Mouse (Mus musculus) natural killer cell, adult 2 months (primary cell): ENCODE results near the gene Marc1.

ENCODE experiments used
- DNase-seq, 2 experiments: peaks; one replicate each; pipeline ENCODE4 v3.0.0; 2022; ENCODE audit warnings: low spot score in 2 of 2

Marc1 gene

DNA sequence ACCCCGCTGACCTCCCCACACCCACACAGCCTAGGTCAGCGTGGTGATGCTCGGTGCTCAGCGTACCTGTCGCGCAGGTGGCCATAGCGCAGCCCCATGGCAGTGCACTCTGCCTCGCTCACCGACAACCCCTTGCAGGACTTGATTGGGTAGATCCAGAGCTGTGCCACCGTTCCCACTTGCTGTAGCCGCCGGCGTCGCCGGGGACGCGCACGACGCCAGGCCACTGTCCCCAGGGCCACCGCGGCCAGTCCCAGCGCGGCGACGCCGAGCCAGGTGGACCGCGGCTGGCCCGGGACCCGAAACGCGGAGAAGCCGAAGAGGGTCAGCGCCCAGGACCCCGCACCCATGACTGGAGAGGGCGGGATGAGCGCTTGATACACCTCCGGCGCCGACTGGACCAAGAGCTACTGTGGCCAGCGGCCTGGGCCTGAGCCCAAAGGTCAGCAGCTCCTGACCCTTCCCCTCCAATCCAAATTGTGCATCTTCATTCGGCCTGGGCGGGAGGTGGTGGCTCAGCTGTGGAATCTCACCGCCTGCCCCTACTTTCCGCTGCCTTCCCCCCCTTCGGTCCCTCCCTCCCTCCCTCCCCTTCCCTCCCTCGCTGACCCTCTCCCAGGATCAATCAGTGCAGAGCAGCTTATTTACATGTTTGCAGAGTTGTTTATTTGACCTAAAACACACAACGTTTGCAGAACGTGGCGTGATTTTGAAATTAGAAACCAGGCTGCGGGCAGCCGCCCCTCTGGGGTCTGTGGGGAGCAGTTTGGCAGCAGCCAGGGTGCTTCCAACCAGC, at the start of gene Marc1:
Marc1 (minus strand) TSS at position 534 of the 796 bp plus-strand sequence.
- DNase-seq = no peak

DNA sequence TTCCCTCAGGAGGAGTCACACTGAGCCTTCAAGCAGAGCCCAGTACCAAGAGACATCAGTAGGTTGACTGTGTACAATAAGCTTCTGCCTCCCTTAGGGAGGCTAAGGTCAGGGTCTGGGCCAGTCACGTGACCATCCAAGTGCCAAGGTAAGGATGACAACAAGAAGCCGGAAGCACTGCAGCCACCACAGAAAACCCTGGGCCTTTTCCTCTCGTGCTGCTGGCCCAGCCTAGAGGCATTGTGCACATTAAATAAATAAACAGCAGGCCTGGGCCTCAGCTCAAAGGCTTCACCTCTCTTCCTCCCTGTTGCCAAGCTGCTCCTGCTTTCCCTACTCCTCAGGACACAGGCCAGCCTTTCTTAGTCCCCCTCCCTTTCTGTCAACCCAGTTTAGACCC, 49.2 kb upstream of the Marc1 start:
- DNase-seq = no peak

DNA sequence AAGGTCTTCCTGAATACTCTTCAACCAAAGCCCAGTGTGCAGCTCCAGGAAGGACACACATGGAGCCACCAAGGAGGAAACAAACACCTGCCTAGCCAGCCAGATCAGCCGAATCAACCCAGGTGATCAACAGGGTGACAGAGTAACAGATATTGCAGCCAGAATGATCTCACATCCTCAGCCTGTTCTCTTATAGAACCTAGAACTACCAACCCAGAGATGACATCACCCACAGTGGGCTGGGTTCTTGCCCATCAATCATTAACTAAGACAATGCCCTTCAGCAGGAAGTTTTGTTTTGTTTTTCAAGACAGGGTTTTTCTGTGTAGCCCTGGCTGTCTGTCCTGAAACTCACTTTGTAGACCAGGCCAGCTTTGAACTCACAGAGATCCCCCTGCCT, 47.1 kb upstream of the Marc1 start:
- DNase-seq = no peak

DNA sequence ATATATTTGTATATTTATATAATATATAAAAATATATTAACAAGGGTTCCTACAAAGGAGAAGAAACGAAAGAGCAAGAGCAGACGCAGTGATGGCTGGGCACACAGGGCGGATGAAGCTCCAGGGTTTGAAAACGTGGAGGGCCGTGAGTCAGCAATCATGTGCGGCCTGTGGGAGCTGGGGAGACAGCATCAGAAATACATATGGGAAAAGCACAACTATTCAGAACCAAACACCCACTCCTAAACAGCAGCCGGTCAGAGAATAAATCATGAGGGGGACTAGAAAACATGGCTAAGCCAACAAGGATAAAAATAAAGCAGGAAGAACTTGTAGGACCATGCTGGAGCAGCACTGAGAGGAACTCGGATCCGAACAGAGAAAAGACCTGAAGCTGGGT, 46.1 kb upstream of the Marc1 start:
- DNase-seq = no peak

DNA sequence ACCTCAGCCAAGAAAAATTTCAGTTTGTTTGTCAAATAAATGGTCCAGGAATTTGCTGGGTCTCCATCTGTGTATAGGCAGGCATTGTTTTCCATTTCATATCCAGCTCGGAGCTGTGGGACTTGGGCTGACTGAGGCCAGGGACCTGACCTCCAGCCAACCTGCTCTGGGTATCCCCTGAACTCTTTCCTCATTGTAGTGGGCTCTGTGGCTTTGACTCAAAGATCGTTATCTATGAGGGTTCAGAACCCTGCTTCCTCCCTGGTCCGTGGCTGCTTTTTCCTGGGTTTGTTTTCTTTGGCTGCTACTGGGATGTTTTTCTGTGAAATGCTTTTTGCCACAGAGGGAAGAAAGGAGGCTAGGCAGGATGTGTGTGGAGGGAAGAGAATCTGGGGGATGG, 42.8 kb upstream of the Marc1 start:
- peak in 1 of 2 experiments; percentile 18 for DNase-seq

DNA sequence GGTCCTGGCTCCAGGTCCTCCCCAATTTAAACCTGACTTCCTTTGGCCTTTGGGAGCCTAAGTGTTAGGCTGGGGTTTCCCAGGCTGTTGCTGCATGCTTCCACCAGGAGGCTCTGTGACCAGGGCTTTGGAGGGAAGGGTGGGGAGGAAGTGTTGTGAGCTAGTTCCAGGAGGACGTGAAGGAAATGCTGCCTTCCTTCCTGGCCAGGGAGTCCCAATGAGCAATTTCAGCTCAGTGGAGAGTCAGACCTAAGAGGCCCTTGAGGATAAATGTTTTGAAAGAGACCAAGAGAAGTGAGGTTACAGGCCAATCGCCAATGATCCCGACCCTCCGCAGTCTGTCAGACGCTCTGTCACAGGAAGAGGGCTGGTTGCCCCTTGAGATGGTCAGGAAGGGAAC, 42.2 kb upstream of the Marc1 start:
- DNase-seq = peak; percentile 50 to 59

DNA sequence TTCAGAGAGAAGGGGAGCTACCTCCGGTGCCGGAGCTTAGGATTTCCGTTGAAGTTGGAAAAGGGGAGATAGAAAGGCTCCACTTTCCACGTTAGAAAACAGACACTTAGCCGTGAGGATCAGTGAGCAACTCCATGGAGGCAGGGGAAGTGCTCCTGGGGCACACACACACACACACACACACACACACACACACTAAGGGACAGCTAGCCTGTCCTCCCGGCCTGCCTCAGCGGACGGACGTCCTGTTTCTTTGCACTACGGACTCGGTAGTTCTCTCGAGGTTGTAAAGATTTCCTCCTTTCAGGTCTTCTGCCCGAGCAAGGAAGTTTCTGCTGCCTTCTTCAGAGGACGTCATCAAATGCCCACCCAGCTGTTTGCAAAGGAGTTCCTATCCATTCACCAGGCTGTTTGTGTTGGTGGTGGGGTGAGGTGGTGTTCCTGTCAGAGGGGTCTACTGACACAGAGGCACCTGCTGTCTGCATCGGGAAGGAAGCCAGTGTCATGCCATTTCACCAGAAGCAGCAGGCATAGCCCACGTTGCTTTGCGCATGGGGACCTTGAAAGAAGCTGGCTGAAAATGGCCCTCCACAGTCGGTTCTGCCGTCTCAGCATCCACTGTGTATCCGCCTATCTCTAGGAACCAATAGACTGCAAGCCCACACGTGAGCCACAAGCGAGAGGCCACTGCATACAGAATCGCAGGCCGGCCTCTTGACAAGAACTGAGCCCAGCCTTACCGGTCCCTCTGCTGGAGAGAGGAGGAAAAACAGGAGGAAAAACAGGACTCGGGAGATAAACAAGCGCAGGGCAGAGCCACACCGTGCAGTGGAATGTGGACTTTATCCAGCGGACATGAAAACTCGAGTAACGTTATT, 40.9 kb upstream of the Marc1 start:
- peak; percentile 66 to 68 for DNase-seq

DNA sequence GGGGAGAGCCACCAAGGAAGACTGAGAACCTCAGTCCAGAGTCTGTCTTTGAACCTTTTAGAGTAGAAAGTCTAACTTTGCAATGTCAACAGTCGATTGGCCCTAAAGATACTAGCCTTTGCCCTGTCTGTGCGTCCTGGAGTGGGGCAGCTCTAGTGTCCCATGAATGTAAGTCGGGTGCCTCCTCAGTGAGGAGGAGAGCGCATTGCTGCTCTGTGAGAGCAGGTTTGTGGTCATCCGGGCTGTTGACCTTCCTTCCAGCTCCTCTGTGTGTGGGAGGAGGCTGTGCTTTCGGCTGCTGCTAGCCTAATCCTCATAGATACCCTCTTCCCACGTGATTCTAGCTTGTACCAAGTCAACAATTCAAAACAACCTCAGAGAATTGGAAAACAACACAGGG, 40.1 kb upstream of the Marc1 start:
- DNase-seq = peak in 1 of 2 experiments; percentile 5

DNA sequence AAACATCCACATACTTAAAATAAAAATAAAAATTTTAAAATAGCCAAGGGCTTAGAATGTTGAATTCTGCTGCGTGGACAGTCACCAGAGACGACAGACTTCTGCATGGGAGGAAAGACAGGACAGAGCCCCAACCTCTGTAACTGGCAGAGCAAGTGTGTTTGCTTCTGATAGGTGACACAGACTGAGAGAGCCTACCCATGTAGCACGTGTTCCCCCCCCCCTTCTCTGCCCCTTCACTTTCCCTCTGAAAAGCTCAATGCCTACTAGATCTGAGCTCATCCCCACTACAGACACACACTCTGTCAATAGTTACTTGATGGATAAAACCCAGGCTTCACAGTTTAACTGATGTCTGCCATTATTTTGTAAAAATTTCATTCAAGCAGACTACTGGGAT, 35.9 kb upstream of the Marc1 start:
- no peak for DNase-seq

DNA sequence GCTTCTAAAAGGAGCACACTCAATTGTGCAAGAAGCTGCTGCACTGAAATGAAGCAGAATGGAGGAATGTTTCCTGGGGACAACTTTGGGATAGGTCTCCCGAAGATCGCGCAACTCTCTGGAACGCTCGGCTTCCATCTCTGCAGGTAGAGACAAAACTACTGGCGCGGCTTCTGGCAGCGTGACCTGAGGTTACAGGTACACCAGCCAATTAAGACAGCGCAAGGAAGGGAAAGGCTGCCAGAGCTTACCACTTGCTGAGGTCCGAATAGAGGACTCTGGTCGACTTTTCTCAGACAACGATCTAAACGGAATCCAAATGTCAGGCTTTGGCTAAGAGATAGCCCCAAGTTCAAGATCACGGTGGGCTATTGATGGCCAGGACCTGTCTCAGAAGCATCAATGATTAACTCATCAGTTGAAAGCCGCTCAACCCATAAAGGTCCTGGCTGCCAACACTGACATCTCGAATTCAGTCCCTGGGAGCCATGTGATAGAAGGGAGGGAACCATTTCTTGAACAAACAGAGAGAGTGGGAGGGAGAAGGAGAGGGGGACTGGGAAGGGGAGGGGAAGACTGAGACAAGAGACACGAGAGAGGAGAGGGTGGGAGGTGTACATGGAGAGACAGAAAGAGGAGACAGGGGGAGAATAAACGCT, 35.1 kb upstream of the Marc1 start, which contains the start of gene Marc2:
Marc2 (minus strand) TSS at position 360 of the 659 bp plus-strand sequence.
- no peak for DNase-seq

DNA sequence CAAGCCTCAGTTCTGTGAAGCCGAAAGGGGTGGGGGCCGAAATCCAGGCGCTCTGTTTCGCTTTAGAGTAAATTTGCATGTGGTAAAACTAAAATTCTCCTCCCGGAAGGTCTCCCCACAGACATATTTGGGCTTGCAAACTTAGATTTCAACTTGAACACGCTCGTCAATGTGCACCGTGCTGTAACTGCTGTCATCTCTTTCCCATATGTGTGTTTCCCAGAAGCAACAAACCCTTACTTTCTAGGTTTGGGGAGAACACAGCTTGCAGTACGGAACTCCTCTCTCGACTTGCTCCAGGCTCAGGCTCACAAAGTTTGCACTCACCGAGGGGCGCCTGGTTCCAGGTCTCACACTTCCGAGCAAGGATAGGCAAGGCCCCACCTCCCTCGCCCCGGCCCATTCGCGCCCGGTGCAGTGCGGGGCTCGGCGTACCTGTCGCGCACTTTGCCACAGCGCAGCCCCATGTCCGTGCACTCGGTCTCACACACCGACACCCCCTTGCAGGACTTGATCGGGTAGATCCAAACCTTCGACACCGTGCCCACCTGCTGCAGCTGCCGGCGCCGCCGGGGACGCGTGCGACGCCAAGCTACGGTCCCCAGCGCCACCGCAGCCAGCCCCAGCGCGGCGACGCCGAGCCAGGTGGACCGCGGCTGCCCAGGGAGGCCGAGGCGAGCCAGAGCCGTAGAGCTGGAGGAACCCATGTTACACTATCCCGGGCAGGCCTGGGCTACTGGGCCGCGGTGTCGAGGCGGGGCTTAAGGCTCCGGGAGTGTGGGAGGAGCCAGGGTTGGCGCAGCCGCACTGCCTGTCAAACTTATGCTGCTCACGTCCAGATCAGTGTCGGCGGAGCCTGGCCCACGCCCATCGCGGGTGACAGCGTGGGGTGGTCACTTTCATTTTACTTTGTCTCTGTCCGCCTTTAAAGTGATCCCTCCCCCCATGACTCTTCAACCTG, 34.3 kb upstream of the Marc1 start:
- DNase-seq = peak; percentile 84 to 85

DNA sequence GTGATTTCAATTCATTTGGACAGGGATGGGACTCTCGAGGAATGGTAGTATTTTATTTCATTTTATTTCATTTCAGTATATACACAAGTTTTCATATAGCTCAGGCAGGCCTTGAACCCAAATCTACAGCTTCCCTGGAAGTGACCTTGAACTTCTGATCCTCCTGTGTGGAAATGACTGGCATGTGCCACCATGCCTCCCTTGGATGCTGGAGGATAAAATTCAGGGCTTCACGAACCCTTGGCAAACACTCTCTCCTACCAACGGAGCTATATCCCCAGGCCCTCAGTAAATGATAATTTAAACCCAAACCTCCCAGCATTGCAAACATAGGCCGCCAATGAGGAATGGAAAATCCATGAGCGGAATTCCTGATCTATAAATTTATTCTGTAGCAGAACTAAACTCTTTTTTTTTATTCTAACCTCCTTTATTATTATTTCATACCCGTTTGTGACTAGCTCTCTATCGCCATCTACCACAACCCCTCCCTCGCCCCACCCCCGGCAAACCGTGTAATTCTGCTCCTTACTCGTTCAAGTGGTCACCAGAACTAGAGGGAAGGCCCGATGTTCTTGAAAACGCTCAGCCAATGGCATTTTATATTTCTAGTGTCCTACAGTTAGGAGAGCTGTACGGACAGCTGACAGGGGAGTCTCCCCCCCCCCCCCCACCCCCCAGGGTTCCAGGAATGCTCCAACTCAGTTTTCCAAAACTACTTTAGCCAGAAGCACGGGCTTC, 33.4 kb upstream of the Marc1 start:
- DNase-seq = no peak

DNA sequence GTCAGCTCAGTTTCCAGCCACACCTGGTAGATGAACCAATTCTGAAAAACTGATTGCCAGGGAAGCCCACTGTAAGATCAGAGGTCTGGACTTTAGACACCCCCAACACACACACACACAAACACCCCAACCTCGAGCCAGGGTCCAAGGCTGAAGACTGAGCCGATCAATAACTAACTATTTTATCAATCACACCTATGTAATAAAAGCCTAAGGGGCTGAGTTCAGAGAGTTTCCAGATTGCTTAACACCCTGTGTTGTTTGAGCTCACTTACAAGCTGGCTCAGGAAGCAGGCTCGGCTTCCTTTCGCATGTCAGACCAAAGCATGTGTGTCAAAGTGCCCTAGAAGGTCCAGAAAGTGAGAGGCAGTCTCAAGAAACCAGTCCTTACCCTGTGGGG, 26.5 kb upstream of the Marc1 start:
- DNase-seq = no peak

DNA sequence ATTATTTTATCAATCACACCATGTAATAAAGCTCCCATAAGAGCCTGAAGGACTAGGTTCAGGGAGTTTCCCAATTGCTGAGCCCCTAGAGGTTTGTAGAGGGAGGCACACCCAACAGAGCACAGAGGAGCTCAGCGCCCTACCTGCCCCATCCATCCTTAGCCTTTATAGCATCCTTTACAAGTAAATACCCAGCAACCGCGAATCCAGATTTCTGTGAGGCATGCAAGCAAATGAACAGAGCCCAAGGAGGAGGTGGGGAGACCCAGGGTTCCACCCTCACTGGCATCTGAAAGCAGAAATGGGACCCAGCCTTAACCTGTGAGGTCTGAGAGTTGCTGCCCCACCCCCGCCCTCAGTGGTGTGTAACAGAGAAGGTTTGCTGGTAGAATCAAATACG, 25.2 kb upstream of the Marc1 start:
- no peak for DNase-seq

DNA sequence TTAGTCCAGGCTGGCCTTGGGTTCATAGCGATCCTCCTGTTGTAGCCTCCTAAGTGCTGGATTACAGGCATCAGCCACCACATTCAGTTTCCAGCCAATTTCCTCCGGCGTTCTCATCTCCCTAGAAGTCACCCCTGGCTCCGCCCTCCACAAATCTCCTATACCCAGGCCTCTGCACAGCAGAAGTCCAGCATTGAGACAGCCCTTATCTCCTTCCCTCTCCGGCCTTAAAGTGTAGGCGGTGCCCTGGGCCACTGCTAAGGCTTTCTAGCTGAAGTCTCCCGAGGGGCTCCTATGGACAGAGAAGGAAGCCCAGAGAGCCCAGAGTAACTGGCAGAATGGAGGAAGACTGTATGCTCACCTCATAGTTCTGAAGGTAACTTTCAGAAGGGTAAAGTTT, 22.4 kb upstream of the Marc1 start:
- no peak for DNase-seq

DNA sequence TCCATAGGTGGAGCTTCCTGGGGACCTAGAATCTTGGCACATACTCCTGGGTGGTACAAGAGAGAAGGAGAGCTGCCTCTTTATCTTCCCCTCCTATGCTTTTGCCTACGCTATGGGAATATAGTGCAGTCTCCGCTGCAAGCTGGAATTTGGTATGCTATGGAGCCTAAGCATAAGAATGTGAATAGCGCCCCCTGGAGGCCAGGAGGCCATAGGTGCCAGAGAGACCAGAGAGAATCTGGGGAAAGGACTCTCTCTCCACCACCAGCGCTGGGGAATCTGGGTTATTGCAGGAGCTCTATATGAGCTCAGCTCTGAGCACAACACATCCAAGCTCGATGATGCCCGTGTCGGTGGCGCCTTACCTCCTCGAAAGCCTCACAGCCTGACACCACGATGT, 21.1 kb upstream of the Marc1 start:
- no peak for DNase-seq

DNA sequence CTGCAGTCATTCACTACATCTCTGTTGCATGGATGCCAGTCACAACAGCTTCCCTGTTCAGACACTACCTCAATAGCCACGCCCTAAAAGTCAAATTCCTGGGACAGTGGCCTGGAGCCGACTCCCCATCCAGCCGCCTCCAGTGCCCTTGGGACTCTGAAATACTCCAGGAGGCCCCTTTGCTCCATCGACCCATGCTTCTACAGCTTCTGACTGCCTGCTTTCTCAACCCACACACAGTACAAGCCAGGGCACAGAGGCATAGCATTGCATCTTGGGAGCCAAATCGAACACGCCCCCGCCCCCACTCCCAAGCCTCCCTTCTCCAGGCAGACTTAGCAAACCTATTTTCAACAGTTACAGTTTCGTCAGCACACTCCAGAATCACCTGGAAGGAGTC, 18.8 kb upstream of the Marc1 start:
- DNase-seq = no peak

DNA sequence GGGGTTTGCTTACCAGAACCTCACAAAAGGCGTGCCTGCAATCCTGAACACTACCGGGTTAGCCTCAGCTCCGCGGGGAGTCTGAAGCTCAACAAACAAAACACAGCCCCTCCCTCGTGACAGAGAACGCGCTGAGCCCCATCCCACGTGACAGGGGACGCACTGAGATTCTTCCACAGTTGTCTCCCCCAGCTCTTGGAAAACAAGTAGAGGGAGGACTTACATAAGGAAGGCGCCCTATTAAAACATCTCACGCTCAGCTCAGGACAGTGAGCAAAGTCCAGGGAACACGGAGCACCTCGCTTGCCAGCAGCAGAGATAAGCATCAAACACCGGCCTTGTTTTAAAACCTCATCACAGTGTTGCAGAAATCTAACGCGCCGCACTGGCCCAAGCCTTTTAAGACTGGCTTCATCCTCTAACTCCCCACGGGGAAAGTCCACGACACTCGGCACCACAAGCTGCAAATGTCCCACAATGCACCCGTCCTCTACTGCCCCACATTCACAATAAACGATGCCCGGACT, 16.1 kb upstream of the Marc1 start:
- DNase-seq = no peak

DNA sequence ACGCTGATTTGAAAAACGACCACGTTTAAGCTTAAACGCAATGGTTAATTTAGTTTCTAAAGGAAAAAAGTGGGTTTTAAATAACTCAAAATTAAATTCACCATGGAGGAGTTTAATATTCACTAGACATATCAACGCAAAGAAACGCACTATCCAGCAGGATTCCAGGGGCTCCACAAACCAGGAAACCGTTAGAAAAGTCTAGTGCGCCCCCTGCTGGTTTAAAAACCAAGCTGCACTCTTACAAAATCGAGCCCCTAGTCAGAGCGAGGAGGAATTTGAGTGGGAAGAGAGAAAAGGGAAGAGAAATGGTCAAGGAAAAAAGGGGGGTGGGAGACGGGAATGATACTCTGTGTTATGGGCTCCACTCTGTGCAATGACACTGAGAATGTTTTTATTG, 14.0 kb upstream of the Marc1 start:
- DNase-seq = peak in 1 of 2 experiments; percentile 12

DNA sequence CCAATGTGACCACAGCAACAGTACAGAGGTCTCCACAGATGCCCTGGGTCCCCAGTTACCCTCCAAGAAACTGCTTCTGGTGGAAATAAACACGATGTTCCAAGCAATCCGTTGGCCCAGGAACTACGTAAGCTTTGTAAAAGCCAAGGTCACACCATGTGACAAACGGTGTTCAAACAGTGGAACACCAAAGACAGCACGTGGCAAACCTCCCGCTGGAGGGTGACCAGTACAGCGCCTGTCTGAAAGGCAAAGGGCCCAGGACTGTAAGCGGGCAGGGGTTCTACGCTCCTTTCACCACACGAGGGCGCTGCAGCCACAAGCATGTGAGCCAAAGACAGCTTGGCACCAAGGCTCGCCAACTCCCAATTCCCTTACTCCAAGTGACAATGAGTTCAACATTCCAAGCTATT, 13.3 kb upstream of the Marc1 start:
- DNase-seq = peak; percentile 72 to 83
